Mouse (Mus musculus): Measurements from ENCODE around the gene Cdcp1. TPM values are rescaled to one million over a fixed set of nuclear protein-coding genes. Genes with fewer than 3 reads are reported as not detected.

Cdcp1 gene
- polyA plus RNA-seq, 1 experiment from 2014 or later, result 0.14 TPM

GRCm38 (mm10) chr9:123185546-123185945, 30.3 kb downstream of the Cdcp1 start:
- Histone ChIP-seq H3K36me3 (ENCODE audit: control insufficient read depth, insufficient read depth, low read length) (no peaks in the 10 kb centered on the region), H3K27ac (replicated peaks in 1 of 2; ENCODE audit: control insufficient read depth in 1 of 2, insufficient read depth in 1 of 2, low read depth in 2 of 2, low read length in 2 of 2) (no peak overlapping the region), H3K4me1 (ENCODE audit: control insufficient read depth in 2 of 2, insufficient read depth in 2 of 2, low read length in 2 of 2) (peaks cover 2 to 5% of the 10 kb centered on the region in 2 experiments; a peak in 3 of 4 replicates), H3K27me3 (ENCODE audit: control insufficient read depth, insufficient read depth, low read length) (no peaks in the 10 kb centered on the region), H3K9ac (ENCODE audit: low read length) (no peak overlapping the region), H3K4me2 (ENCODE audit: low read length) (no peak overlapping the region), H3K9me3 (ENCODE audit: control insufficient read depth, low read length) (no peaks in the 10 kb centered on the region), H3K4me3 (ENCODE audit: control insufficient read depth in 1 of 2, insufficient read depth in 1 of 2, low read depth in 1 of 2, low read length in 2 of 2) (no peak overlapping the region)
- WGBS, result 43% methylated on average over 2 of the region's 2 CpGs
- no peak for ATAC-seq (ENCODE audit: insufficient number of reproducible peaks, insufficient read depth, low FRiP score, low read depth)

- Histone ChIP-seq H3K4me3 (ENCODE audit: control insufficient read depth in 1 of 2, insufficient read depth in 1 of 2, low read depth in 1 of 2, low read length in 2 of 2) (no peak overlapping the region), H3K27me3 (ENCODE audit: control insufficient read depth, insufficient read depth, low read length) (no peaks in the 10 kb centered on the region), H3K4me1 (ENCODE audit: control insufficient read depth in 2 of 2, insufficient read depth in 2 of 2, low read length in 2 of 2) (peaks cover 2 to 5% of the 10 kb centered on the region in 2 experiments; a peak in 3 of 4 replicates), H3K4me2 (ENCODE audit: low read length) (no peak overlapping the region), H3K27ac (replicated peaks in 1 of 2; ENCODE audit: control insufficient read depth in 1 of 2, insufficient read depth in 1 of 2, low read depth in 2 of 2, low read length in 2 of 2) (no peak overlapping the region), H3K36me3 (ENCODE audit: control insufficient read depth, insufficient read depth, low read length) (no peaks in the 10 kb centered on the region), H3K9me3 (ENCODE audit: control insufficient read depth, low read length) (no peaks in the 10 kb centered on the region), H3K9ac (ENCODE audit: low read length) (no peak overlapping the region)
- ATAC-seq (ENCODE audit: insufficient number of reproducible peaks, insufficient read depth, low FRiP score, low read depth), result no peak
- 63% methylated on average over 8 of the region's 8 CpGs for WGBS
These were observed 32.6 kb downstream of the Cdcp1 start for GRCm38 (mm10) chr9:123183226-123183625.

GRCm38 (mm10) chr9:123180003-123180402, 35.8 kb downstream of the Cdcp1 start:
- Histone ChIP-seq H3K9ac (ENCODE audit: low read length) (no peak overlapping the region), H3K4me2 (ENCODE audit: low read length) (no peak overlapping the region), H3K4me1 (ENCODE audit: control insufficient read depth in 2 of 2, insufficient read depth in 2 of 2, low read length in 2 of 2) (no peaks in the 10 kb centered on the region), H3K36me3 (ENCODE audit: control insufficient read depth, insufficient read depth, low read length) (no peaks in the 10 kb centered on the region), H3K4me3 (ENCODE audit: control insufficient read depth in 1 of 2, insufficient read depth in 1 of 2, low read depth in 1 of 2, low read length in 2 of 2) (no peak overlapping the region), H3K27ac (replicated peaks in 1 of 2; ENCODE audit: control insufficient read depth in 1 of 2, insufficient read depth in 1 of 2, low read depth in 2 of 2, low read length in 2 of 2) (no peak overlapping the region), H3K27me3 (ENCODE audit: control insufficient read depth, insufficient read depth, low read length) (no peaks in the 10 kb centered on the region), H3K9me3 (ENCODE audit: control insufficient read depth, low read length) (no peaks in the 10 kb centered on the region)
- WGBS, result 87% methylated on average over 6 of the region's 6 CpGs
- no peak for ATAC-seq (ENCODE audit: insufficient number of reproducible peaks, insufficient read depth, low FRiP score, low read depth)

GRCm38 (mm10) chr9:123177380-123178048, 38.3 kb downstream of the Cdcp1 start:
- H3K27me3 ChIP-seq (ENCODE audit: control insufficient read depth, insufficient read depth, low read length), result no peaks in the 10 kb centered on the region
- WGBS, result 70% methylated on average over 9 of the region's 9 CpGs
- no peak overlapping the region for H3K4me2 ChIP-seq (ENCODE audit: low read length)
- H3K4me3 ChIP-seq (ENCODE audit: control insufficient read depth in 1 of 2, insufficient read depth in 1 of 2, low read depth in 1 of 2, low read length in 2 of 2), result no peak overlapping the region
- H3K27ac ChIP-seq (replicated peaks in 1 of 2; ENCODE audit: control insufficient read depth in 1 of 2, insufficient read depth in 1 of 2, low read depth in 2 of 2, low read length in 2 of 2), result no peak overlapping the region
- H3K9me3 ChIP-seq (ENCODE audit: control insufficient read depth, low read length), result no peaks in the 10 kb centered on the region
- no peak overlapping the region for H3K9ac ChIP-seq (ENCODE audit: low read length)
- H3K36me3 ChIP-seq (ENCODE audit: control insufficient read depth, insufficient read depth, low read length), result no peaks in the 10 kb centered on the region
- no peak for ATAC-seq (ENCODE audit: insufficient number of reproducible peaks, insufficient read depth, low FRiP score, low read depth)
- no peaks in the 10 kb centered on the region for H3K4me1 ChIP-seq (ENCODE audit: control insufficient read depth in 2 of 2, insufficient read depth in 2 of 2, low read length in 2 of 2)

GRCm38 (mm10) chr9:123174356-123174755, 41.5 kb downstream of the Cdcp1 start:
- H3K9me3 ChIP-seq (ENCODE audit: control insufficient read depth, low read length), result no peaks in the 10 kb centered on the region
- no peak overlapping the region for H3K27ac ChIP-seq (replicated peaks in 1 of 2; ENCODE audit: control insufficient read depth in 1 of 2, insufficient read depth in 1 of 2, low read depth in 2 of 2, low read length in 2 of 2)
- H3K27me3 ChIP-seq (ENCODE audit: control insufficient read depth, insufficient read depth, low read length), result no peaks in the 10 kb centered on the region
- WGBS, result 85% methylated on average over 4 of the region's 4 CpGs
- no peaks in the 10 kb centered on the region for H3K36me3 ChIP-seq (ENCODE audit: control insufficient read depth, insufficient read depth, low read length)
- H3K9ac ChIP-seq (ENCODE audit: low read length), result no peak overlapping the region
- no peak overlapping the region for H3K4me2 ChIP-seq (ENCODE audit: low read length)
- no peaks in the 10 kb centered on the region for H3K4me1 ChIP-seq (ENCODE audit: control insufficient read depth in 2 of 2, insufficient read depth in 2 of 2, low read length in 2 of 2)
- no peak overlapping the region for H3K4me3 ChIP-seq (ENCODE audit: control insufficient read depth in 1 of 2, insufficient read depth in 1 of 2, low read depth in 1 of 2, low read length in 2 of 2)
- ATAC-seq (ENCODE audit: insufficient number of reproducible peaks, insufficient read depth, low FRiP score, low read depth), result no peak

- H3K27me3 ChIP-seq (ENCODE audit: control insufficient read depth, insufficient read depth, low read length), result no peaks in the 10 kb centered on the region
- H3K27ac ChIP-seq (replicated peaks in 1 of 2; ENCODE audit: control insufficient read depth in 1 of 2, insufficient read depth in 1 of 2, low read depth in 2 of 2, low read length in 2 of 2), result no peak overlapping the region
- H3K4me3 ChIP-seq (ENCODE audit: control insufficient read depth in 1 of 2, insufficient read depth in 1 of 2, low read depth in 1 of 2, low read length in 2 of 2), result no peak overlapping the region
- no peak for ATAC-seq (ENCODE audit: insufficient number of reproducible peaks, insufficient read depth, low FRiP score, low read depth)
- no peaks in the 10 kb centered on the region for H3K9me3 ChIP-seq (ENCODE audit: control insufficient read depth, low read length)
- H3K36me3 ChIP-seq (ENCODE audit: control insufficient read depth, insufficient read depth, low read length), result no peaks in the 10 kb centered on the region
- H3K4me2 ChIP-seq (ENCODE audit: low read length), result no peak overlapping the region
- no peak overlapping the region for H3K9ac ChIP-seq (ENCODE audit: low read length)
- H3K4me1 ChIP-seq (ENCODE audit: control insufficient read depth in 2 of 2, insufficient read depth in 2 of 2, low read length in 2 of 2), result no peaks in the 10 kb centered on the region
- 66% methylated on average over 6 of the region's 6 CpGs for WGBS
These were observed 42.1 kb downstream of the Cdcp1 start for GRCm38 (mm10) chr9:123173760-123174159.

- Histone ChIP-seq H3K36me3 (ENCODE audit: control insufficient read depth, insufficient read depth, low read length) (no peaks in the 10 kb centered on the region), H3K27ac (replicated peaks in 1 of 2; ENCODE audit: control insufficient read depth in 1 of 2, insufficient read depth in 1 of 2, low read depth in 2 of 2, low read length in 2 of 2) (no peak overlapping the region), H3K4me1 (ENCODE audit: control insufficient read depth in 2 of 2, insufficient read depth in 2 of 2, low read length in 2 of 2) (no peaks in the 10 kb centered on the region), H3K4me2 (ENCODE audit: low read length) (no peak overlapping the region), H3K9me3 (ENCODE audit: control insufficient read depth, low read length) (no peaks in the 10 kb centered on the region), H3K9ac (ENCODE audit: low read length) (no peak overlapping the region), H3K4me3 (ENCODE audit: control insufficient read depth in 1 of 2, insufficient read depth in 1 of 2, low read depth in 1 of 2, low read length in 2 of 2) (no peak overlapping the region), H3K27me3 (ENCODE audit: control insufficient read depth, insufficient read depth, low read length) (no peaks in the 10 kb centered on the region)
- no peak for ATAC-seq (ENCODE audit: insufficient number of reproducible peaks, insufficient read depth, low FRiP score, low read depth)
- 90% methylated on average over 3 of the region's 3 CpGs for WGBS
These were observed 49.9 kb downstream of the Cdcp1 start for GRCm38 (mm10) chr9:123165781-123166443.
